Mouse (Mus musculus): ENCODE data around the gene Gm5105.

The Gm5105 gene

GRCm38 (mm10) chr3:138067288-138067687, at the start of gene Gm5105:
Gm5105 (minus strand) TSS chr3:138067388.
- DNase-seq (ENCODE audit: low spot score): no peak

- DNase-seq (ENCODE audit: low spot score): no peak
Measured at GRCm38 (mm10) chr3:138116871-138117270, 49.7 kb upstream of the Gm5105 start.

GRCm38 (mm10) chr3:138114106-138114505, 46.9 kb upstream of the Gm5105 start:
- no peak for DNase-seq (ENCODE audit: low spot score)

GRCm38 (mm10) chr3:138110910-138111782, 44.0 kb upstream of the Gm5105 start:
- no peak for DNase-seq (ENCODE audit: low spot score)

GRCm38 (mm10) chr3:138106887-138107286, 39.7 kb upstream of the Gm5105 start:
- no peak for DNase-seq (ENCODE audit: low spot score)

GRCm38 (mm10) chr3:138105056-138105455, 37.9 kb upstream of the Gm5105 start:
- no peak for DNase-seq (ENCODE audit: low spot score)

GRCm38 (mm10) chr3:138103690-138104089, 36.5 kb upstream of the Gm5105 start:
- no peak for DNase-seq (ENCODE audit: low spot score)

GRCm38 (mm10) chr3:138101936-138102335, 34.7 kb upstream of the Gm5105 start:
- DNase-seq (ENCODE audit: low spot score): no peak

GRCm38 (mm10) chr3:138097718-138098117, 30.5 kb upstream of the Gm5105 start:
- no peak for DNase-seq (ENCODE audit: low spot score)

GRCm38 (mm10) chr3:138096263-138097028, 29.3 kb upstream of the Gm5105 start:
- no peak for DNase-seq (ENCODE audit: low spot score)

GRCm38 (mm10) chr3:138095718-138096117, 28.5 kb upstream of the Gm5105 start:
- DNase-seq (ENCODE audit: low spot score): no peak

- DNase-seq (ENCODE audit: low spot score): no peak
Measured at GRCm38 (mm10) chr3:138095301-138095700, 28.1 kb upstream of the Gm5105 start.

- no peak for DNase-seq (ENCODE audit: low spot score)
Measured at GRCm38 (mm10) chr3:138083896-138084295, 16.7 kb upstream of the Gm5105 start.

GRCm38 (mm10) chr3:138083073-138083637, 16.0 kb upstream of the Gm5105 start:
- DNase-seq (ENCODE audit: low spot score): no peak

- no peak for DNase-seq (ENCODE audit: low spot score)
Measured at GRCm38 (mm10) chr3:138078701-138079100, 11.5 kb upstream of the Gm5105 start.

- DNase-seq (ENCODE audit: low spot score): no peak
Measured at GRCm38 (mm10) chr3:138077476-138078340, 10.5 kb upstream of the Gm5105 start.

GRCm38 (mm10) chr3:138075209-138075608, 8.0 kb upstream of the Gm5105 start:
- no peak for DNase-seq (ENCODE audit: low spot score)

GRCm38 (mm10) chr3:138074214-138074613, 7.0 kb upstream of the Gm5105 start:
- DNase-seq (ENCODE audit: low spot score): no peak

- no peak for DNase-seq (ENCODE audit: low spot score)
Measured at GRCm38 (mm10) chr3:138071476-138072073, 4.4 kb upstream of the Gm5105 start.

GRCm38 (mm10) chr3:138071004-138071403, 3.8 kb upstream of the Gm5105 start:
- no peak for DNase-seq (ENCODE audit: low spot score)

GRCm38 (mm10) chr3:138069756-138070511, 2.7 kb upstream of the Gm5105 start:
- no peak for DNase-seq (ENCODE audit: low spot score)

Data from ovary, postnatal 14 days (tissue).